Mouse (Mus musculus) spleen, adult 2 months (tissue): ENCODE results near the gene Dnpep.

ENCODE experiments used
- CTCF ChIP-seq: fragments of 200-500 bp; IDR thresholded peaks from 2 replicates; pipeline ENCODE4 v1.5.1; 2011; ENCODE audit warnings: mild to moderate bottlenecking, inconsistent platforms; ENCODE audit not compliant: insufficient read depth, insufficient read length, insufficient replicate concordance; ENCODE audit errors: extremely low read depth
- POLR2A ChIP-seq: fragments of 200-500 bp; IDR thresholded peaks from 2 replicates; pipeline ENCODE4 v1.6.1; 2011; ENCODE audit warnings: low read depth, low read length, inconsistent platforms

GRCm38 (mm10) chr1:75290582-75290981 lies 27.2 kb downstream of the Dnpep start:
- TF ChIP-seq CTCF = no peak
- TF ChIP-seq POLR2A = no peak
